Mouse (Mus musculus) midbrain, embryonic 14.5 days (tissue): ENCODE results near the gene Tspan14. TPM values are rescaled to one million over a fixed set of nuclear protein-coding genes. Genes with fewer than 3 reads are reported as not detected.

Experiments
- ATAC-seq: fragments of 200-750 bp; cut with Nextera tagmentation; 2 replicates; pipeline ENCODE4 v1.8.0; 2017; ENCODE audit warnings: moderate number of reproducible peaks, moderate library complexity; ENCODE audit not compliant: low FRiP score, low TSS enrichment
- DNase-seq: peaks from one replicate; pipeline ENCODE4 v3.0.0-alpha.2; 2015
- H3K27ac ChIP-seq: fragments of 300-500 bp; sonication (generic); replicated peaks from 2 replicates; pipeline ENCODE4 v1.5.1; 2014; ENCODE audit warnings: mild to moderate bottlenecking, low read depth, low read length, moderate library complexity
- H3K27me3 ChIP-seq: fragments of 300-500 bp; sonication (generic); 2 replicates; pipeline ENCODE4 v1.6.1; 2014; ENCODE audit warnings: low read length, control low read depth, mixed read lengths; ENCODE audit not compliant: control insufficient read depth, insufficient read depth
- H3K36me3 ChIP-seq: fragments of 300-500 bp; sonication (generic); 2 replicates; pipeline ENCODE4 v1.6.1; 2014; ENCODE audit warnings: low read length, control low read depth; ENCODE audit not compliant: control insufficient read depth, insufficient read depth
- H3K4me1 ChIP-seq: fragments of 300-500 bp; sonication (generic); 2 replicates; pipeline ENCODE4 v1.6.1; 2014; ENCODE audit warnings: mild to moderate bottlenecking, antibody characterized with exemption, low read length, control low read depth; ENCODE audit not compliant: control insufficient read depth, insufficient read depth
- H3K4me2 ChIP-seq: fragments of 300-500 bp; sonication (generic); 2 replicates; pipeline ENCODE4 v1.6.1; 2014; ENCODE audit warnings: mild to moderate bottlenecking, low read length, moderate library complexity
- H3K4me3 ChIP-seq: fragments of 300-500 bp; sonication (generic); replicated peaks from 2 replicates; pipeline ENCODE4 v1.5.1; 2014; ENCODE audit warnings: low read depth, low read length
- H3K9ac ChIP-seq: fragments of 300-500 bp; sonication (generic); replicated peaks from 2 replicates; pipeline ENCODE4 v1.6.1; 2014; ENCODE audit warnings: mild to moderate bottlenecking, low read length, moderate library complexity
- H3K9me3 ChIP-seq: fragments of 300-500 bp; sonication (generic); 2 replicates; pipeline ENCODE4 v1.6.1; 2016; ENCODE audit warnings: low read length, control low read depth, mixed read lengths; ENCODE audit not compliant: control insufficient read depth
- WGBS: fragments of 180-500 bp; shearing (Covaris S2); extraction: QIAGEN DNeasy Blood & Tissue Kit; methylation state at CpG from one replicate; pipeline ENCODE4 v1.1.7; 2014; 5-methylcytosine and 5-hydroxymethylcytosine counted together
- polyA plus RNA-seq: library from polyadenylated mRNA; unstranded; fragments of >200 nt; fragmentation: Nextera tagmentation; extraction: Ambion mirVana; gene quantifications from 2 replicates; pipeline ENCODE4 v1.2.1, GENCODE M21; 2014

Tspan14 gene
- polyA plus RNA-seq, 1 experiment from 2014 or later: 79.6 TPM

DNA sequence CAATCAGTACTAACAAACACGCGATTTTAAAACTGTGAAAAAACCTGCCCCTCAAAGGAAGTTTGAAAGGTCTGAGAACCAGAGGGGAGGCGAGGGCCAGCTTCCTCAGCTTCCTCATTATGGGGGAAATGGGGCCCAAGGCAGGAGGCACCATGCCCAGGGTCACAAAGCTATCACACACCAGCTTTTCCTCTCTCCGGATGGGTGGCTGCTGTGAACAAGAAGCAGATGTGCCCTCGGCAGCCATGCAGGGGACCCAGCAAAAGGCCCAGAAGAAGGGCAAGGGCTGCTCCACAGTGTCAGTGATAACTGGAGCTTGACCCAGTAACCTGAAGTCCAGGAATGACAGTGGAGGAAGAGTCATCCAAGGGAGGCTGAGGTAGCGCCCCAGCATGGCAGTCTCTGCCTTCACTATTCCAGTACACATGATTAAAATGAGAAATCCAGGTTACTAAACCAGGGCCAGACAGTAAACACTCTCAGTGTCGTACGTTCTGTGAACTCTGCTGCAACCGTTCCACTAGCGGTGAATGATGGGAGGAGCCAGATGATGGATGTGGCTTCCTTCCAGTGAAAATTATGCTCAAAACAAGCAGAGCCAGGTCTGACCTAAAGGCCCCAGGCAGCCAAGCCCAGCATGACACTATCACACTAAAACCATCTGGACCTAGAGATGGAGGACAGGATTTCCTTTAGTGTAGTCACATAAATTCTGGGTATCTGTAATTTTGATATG, 42.1 kb downstream of the Tspan14 start:
- Histone ChIP-seq H3K4me1 (no peaks in the 10 kb centered on the region), H3K27me3 (no peaks in the 10 kb centered on the region), H3K27ac (no peak overlapping the region), H3K9me3 (no peaks in the 10 kb centered on the region), H3K36me3 (0 out of 2 replicates have a peak, but pooled peaks cover 2% of the 10 kb centered on the region), H3K4me3 (no peak overlapping the region), H3K4me2 (no peak overlapping the region), H3K9ac (no peak overlapping the region)
- 89% methylated on average over 10 of the region's 10 CpGs for WGBS
- no peak for ATAC-seq
- DNase-seq: no peak

GRCm38 (mm10) chr14:40921241-40921640, 45.4 kb downstream of the Tspan14 start:
- Histone ChIP-seq H3K4me1 (no peaks in the 10 kb centered on the region), H3K36me3 (peaks cover 6% of the 10 kb centered on the region; the same call in 1 of the 2 replicates), H3K27me3 (no peaks in the 10 kb centered on the region), H3K4me2 (no peak overlapping the region), H3K27ac (no peak overlapping the region), H3K4me3 (no peak overlapping the region), H3K9ac (no peak overlapping the region), H3K9me3 (no peaks in the 10 kb centered on the region)
- DNase-seq: no peak
- ATAC-seq: no peak
- WGBS: 94% methylated on average over 1 of the region's 1 CpGs

- DNase-seq: no peak
- H3K9me3 ChIP-seq: no peaks in the 10 kb centered on the region
- no peak overlapping the region for H3K4me2 ChIP-seq
- H3K9ac ChIP-seq: no peak overlapping the region
- H3K4me3 ChIP-seq: no peak overlapping the region
- no peaks in the 10 kb centered on the region for H3K27me3 ChIP-seq
- H3K36me3 ChIP-seq: peaks cover 19% of the 10 kb centered on the region
- 93% methylated on average over 7 of the region's 7 CpGs for WGBS
- ATAC-seq: no peak
- H3K4me1 ChIP-seq: no peaks in the 10 kb centered on the region
- no peak overlapping the region for H3K27ac ChIP-seq
Observed at GRCm38 (mm10) chr14:40919521-40919920, 47.1 kb downstream of the Tspan14 start.

DNA sequence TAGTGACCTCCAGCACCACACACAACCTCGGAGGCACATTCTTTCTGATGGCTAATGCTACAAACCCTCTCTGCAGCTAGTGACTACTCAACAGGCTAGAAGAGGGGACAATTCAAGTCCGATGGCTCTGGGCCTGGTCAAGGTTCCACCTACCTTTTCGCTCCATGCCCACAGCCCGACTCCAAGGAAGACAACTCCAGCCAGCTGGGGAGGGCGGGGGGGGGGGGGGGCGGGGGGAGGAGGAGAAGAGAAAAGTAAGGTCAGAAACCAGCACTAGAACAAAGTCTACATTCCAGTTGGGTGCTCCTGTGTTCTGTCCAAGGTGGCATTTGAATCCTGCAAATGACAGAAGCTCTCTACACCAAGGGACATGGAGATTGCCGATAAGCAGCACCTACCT, 48.1 kb downstream of the Tspan14 start:
- Histone ChIP-seq H3K36me3 (peaks cover 25% of the 10 kb centered on the region), H3K4me2 (no peak overlapping the region), H3K27ac (0 out of 2 replicates have a peak overlapping the region, but pooled peaks have one; percentile 8), H3K4me1 (no peaks in the 10 kb centered on the region), H3K9ac (no peak overlapping the region), H3K27me3 (no peaks in the 10 kb centered on the region), H3K4me3 (no peak overlapping the region), H3K9me3 (no peaks in the 10 kb centered on the region)
- no peak for DNase-seq
- WGBS: 85% methylated on average over 5 of the region's 7 CpGs
- no peak for ATAC-seq

GRCm38 (mm10) chr14:40917632-40918031, 49.0 kb downstream of the Tspan14 start:
- WGBS: 0% methylated on average over 1 of the region's 1 CpGs

DNA sequence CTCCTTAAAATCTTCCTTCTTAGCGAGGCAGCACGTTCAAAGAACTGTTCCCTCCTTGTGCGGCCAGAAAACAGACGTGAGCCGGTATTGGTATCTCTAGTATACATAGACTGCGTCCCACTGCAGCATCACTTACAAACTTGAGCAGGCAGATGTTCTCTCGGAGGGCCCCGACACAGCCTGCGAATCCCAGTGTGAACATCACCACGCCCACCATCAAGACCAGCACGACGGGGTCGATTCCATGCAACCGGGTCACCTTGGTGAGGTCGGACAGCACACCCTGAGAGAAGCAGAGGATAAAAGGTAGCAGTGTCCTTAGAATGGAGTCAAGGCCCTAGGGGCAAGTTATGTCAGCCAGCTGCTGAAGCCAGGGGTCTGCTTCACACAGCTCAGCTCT, 49.9 kb downstream of the Tspan14 start:
- WGBS: 96% methylated on average over 15 of the region's 15 CpGs
- Histone ChIP-seq H3K9me3 (no peaks in the 10 kb centered on the region), H3K4me2 (no peak overlapping the region), H3K4me3 (no peak overlapping the region), H3K27me3 (no peaks in the 10 kb centered on the region), H3K27ac (no peak overlapping the region), H3K4me1 (no peaks in the 10 kb centered on the region), H3K9ac (no peak overlapping the region), H3K36me3 (peaks cover 34% of the 10 kb centered on the region)
- DNase-seq (no peak), ATAC-seq (peak; percentile 3; the same call in 1 of the 2 replicates)

More at GRCm38 (mm10) chr14:40917632-40918031, 49.0 kb downstream of the Tspan14 start:
- Histone ChIP-seq H3K9ac (no peak overlapping the region), H3K4me1 (no peaks in the 10 kb centered on the region), H3K27me3 (no peaks in the 10 kb centered on the region), H3K4me2 (no peak overlapping the region), H3K27ac (no peak overlapping the region), H3K4me3 (no peak overlapping the region), H3K9me3 (no peaks in the 10 kb centered on the region), H3K36me3 (peaks cover 32% of the 10 kb centered on the region)
- ATAC-seq (peak; percentile 55), DNase-seq (peak; percentile 93)

DNA sequence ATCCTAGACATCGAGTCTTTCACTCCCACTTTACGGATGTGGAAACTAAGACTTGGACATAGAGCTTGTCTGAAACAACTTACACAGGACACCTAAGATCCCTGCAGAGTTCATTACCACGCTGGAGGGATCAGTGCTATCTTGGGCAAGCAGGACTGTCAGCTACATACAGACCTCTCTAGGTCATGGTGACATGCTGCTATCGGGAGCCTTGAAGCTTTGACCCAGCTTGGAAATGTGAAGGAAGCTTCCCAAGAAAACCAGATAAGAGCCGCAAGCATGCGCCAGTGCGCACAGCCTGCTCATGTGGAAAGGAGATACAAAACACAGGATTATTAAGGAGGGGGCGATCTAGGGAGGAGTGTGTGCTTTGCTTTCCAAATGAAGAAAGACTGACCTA, 50.8 kb downstream of the Tspan14 start:
- Histone ChIP-seq H3K9ac (no peak overlapping the region), H3K9me3 (no peaks in the 10 kb centered on the region), H3K27me3 (no peaks in the 10 kb centered on the region), H3K27ac (no peak overlapping the region), H3K4me1 (no peaks in the 10 kb centered on the region), H3K4me2 (no peak overlapping the region), H3K4me3 (no peak overlapping the region), H3K36me3 (peaks cover 43% of the 10 kb centered on the region)
- DNase-seq (no peak), ATAC-seq (no peak)
- WGBS: 84% methylated on average over 8 of the region's 8 CpGs

- Histone ChIP-seq H3K9me3 (no peaks in the 10 kb centered on the region), H3K4me3 (no peak overlapping the region), H3K4me2 (no peak overlapping the region), H3K9ac (no peak overlapping the region), H3K27me3 (no peaks in the 10 kb centered on the region), H3K36me3 (peaks cover 54% of the 10 kb centered on the region), H3K4me1 (no peaks in the 10 kb centered on the region), H3K27ac (no peak overlapping the region)
- DNase-seq (no peak), ATAC-seq (no peak)
- 86% methylated on average over 3 of the region's 3 CpGs for WGBS
Observed at GRCm38 (mm10) chr14:40914701-40915100, 51.9 kb downstream of the Tspan14 start.

DNA sequence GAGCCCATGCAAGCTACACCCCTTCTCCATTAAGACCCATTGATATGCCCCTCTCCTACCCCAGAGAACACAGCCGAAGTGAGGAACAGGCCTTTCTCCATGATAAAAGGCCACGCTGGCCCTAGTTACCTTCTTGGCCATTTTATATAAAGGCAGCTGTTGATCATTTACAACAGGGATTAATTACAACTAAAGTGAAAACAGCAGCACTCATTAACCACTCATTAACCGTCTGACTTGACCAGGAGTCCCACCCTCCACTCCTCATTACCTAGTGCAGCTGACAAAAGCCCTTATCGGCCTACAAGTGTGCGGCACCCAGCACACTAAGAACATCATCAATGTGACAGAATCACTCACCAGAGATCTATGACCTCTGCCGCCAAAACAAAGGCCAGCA, 52.9 kb downstream of the Tspan14 start:
- no peak for ATAC-seq
- Histone ChIP-seq H3K4me3 (no peak overlapping the region), H3K4me2 (no peak overlapping the region)

More for the DNA sequence above, 52.9 kb downstream of the Tspan14 start:
- no peak for DNase-seq
- H3K4me1 ChIP-seq: no peaks in the 10 kb centered on the region
- 91% methylated on average over 6 of the region's 6 CpGs for WGBS
- H3K9me3 ChIP-seq: no peaks in the 10 kb centered on the region
- H3K9ac ChIP-seq: no peak overlapping the region
- H3K27ac ChIP-seq: no peak overlapping the region
- H3K27me3 ChIP-seq: no peaks in the 10 kb centered on the region
- peaks cover 64% of the 10 kb centered on the region for H3K36me3 ChIP-seq
